Mouse (Mus musculus) left cerebral cortex, adult 2 months (tissue): ENCODE measurements at regions not wholly inside any gene's neighbourhood (a gene's known extent, or its start where the extent isn't known, plus 50 kb on each side); places are given as distances from the start of the nearest gene placed in this dataset.
A peak's percentile ranks its signal among the peaks of the same experiment; 100 is the strongest.
"Not testable (repeated sequence)": the region's sequence is repeated elsewhere in the genome, so short reads cannot be mapped to it uniquely, and the experiment has no call there.

Experiments used
- DNase-seq, 2 experiments: peaks; one replicate each; pipeline ENCODE4 v3.0.0; 2021 to 2022; ENCODE audit warnings: low spot score in 2 of 2, mixed read lengths in 1 of 2; ENCODE audit errors: extremely low spot score in 1 of 2
- H3K27ac ChIP-seq: fragments of 200-600 bp; 2 replicates; pipeline ENCODE4 v1.8.1; 2022
- H3K4me3 ChIP-seq: fragments of 200-600 bp; 2 replicates; pipeline ENCODE4 v1.8.1; 2022
- CTCF ChIP-seq: fragments of 200-600 bp; IDR thresholded peaks from 2 replicates; pipeline ENCODE4 v1.8.1; 2022; ENCODE audit warnings: antibody characterized with exemption, mild to moderate bottlenecking, moderate library complexity
- intact Hi-C: fragments of 180-260 bp; cut with DNase I; formaldehyde crosslinking; loops from one replicate; pipeline ENCODE4 v1.15.1; 2025

GRCm38 (mm10) chr7:116619636-116620035, 115.5 kb downstream of the Nucb2 start:
- no peak for DNase-seq
- intact Hi-C loops, result no loop called here
- no peak for TF ChIP-seq CTCF
- Histone ChIP-seq H3K27ac (no peak overlapping the region), H3K4me3 (no peak overlapping the region)

- Histone ChIP-seq H3K27ac (no peak overlapping the region), H3K4me3 (no peak overlapping the region)
- TF ChIP-seq CTCF, result no peak
- no peak for DNase-seq
- intact Hi-C loops, result no loop called here
Measured at GRCm38 (mm10) chr7:116620381-116620780, 116.2 kb downstream of the Nucb2 start.

- no peak for TF ChIP-seq CTCF
Measured at GRCm38 (mm10) chr7:116633210-116633609, 129.0 kb downstream of the Nucb2 start.

DNA sequence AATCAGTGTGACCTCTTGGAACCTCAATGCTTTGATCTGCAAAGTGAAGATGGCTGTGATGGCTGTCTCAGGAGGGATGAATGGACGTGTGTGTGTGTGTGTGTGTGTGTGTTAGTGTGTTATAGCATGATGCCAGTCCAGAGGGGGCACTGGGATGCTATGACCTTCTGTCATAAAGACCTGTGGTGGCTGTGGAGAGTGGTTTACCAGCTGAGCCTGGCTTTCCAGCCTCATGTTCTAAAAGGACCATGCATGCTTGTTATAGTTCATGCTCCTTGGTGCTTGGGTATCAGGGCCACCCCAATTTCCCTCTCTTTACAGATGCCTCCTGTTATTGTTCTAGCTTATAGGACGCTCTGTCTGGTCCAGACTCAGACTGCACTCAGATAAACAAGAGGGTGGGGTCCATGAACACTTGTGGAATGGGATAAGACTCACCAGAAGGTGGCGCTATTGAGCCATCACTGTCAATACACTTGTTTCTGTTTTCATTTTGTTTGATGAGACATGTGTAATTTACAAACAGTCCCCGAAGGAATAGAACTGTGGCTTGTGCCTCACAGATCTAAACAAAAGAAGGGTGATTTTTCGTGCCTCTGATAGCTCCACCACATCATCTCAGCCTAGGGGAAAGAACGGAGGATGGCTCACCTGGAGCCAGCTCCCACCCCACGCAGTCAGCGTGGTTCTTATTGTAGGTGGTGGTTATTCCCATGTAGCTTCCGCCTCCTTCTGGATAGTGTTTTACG, 140.9 kb downstream of the Nucb2 start:
- TF ChIP-seq CTCF, result peak; percentile 88
- Histone ChIP-seq H3K4me3 (peak overlapping the region; percentile 43), H3K27ac (no peak overlapping the region)
- intact Hi-C loops, result loop anchor here (1.0 to 10.0 kb wide), 4 partner anchors 735 to 1457 kb away; partner anchors contain the start of gene Xylt1
- peak; percentile 60 to 61 for DNase-seq

More at GRCm38 (mm10) chr7:116633210-116633609, 129.0 kb downstream of the Nucb2 start:
- DNase-seq, result no peak
- intact Hi-C loops, result no loop called here
- Histone ChIP-seq H3K27ac (no peak overlapping the region), H3K4me3 (no peak overlapping the region)

DNA sequence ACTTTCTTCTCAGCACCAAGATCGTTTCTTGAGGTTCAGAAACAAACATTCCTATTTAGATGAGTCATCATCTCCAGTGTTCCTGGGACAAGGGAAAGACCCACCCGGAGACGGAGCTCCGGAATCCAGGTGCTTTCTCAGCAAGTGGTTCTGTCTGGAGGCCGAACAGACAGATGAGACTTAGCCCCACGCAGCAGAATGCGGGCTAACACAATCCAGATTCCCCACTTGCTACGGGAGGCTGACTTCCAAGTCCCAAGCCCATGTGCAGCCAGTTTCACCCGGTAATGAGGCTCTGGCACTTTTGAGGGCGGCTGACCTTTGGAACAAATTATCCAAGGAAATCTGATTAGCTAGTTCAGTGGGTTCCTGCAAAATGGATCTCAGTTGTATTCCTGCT, 150.3 kb downstream of the Nucb2 start:
- intact Hi-C loops, result no loop called here
- no peak overlapping the region for H3K4me3 ChIP-seq
- no peak overlapping the region for H3K27ac ChIP-seq
- no peak for TF ChIP-seq CTCF
- no peak for DNase-seq

- H3K4me3 ChIP-seq, result not testable (repeated sequence)
Measured at GRCm38 (mm10) chr7:116657040-116657439, 152.9 kb downstream of the Nucb2 start.

GRCm38 (mm10) chr7:116665581-116665980, 161.4 kb downstream of the Nucb2 start:
- no peak for DNase-seq
- no peak overlapping the region for H3K4me3 ChIP-seq
- H3K27ac ChIP-seq, result no peak overlapping the region
- TF ChIP-seq CTCF, result no peak
- intact Hi-C loops, result no loop called here

More at GRCm38 (mm10) chr7:116657040-116657439, 152.9 kb downstream of the Nucb2 start:
- intact Hi-C loops, DNase-seq, H3K27ac ChIP-seq: not testable (repeated sequence)
- TF ChIP-seq CTCF, result peak; percentile 12

GRCm38 (mm10) chr7:116674199-116675019, 170.2 kb downstream of the Nucb2 start:
- intact Hi-C loops, result no loop called here
- Histone ChIP-seq H3K4me3 (no peak overlapping the region), H3K27ac (no peak overlapping the region)
- TF ChIP-seq CTCF, result no peak
- DNase-seq, result no peak

GRCm38 (mm10) chr7:116676696-116677095, 172.5 kb downstream of the Nucb2 start:
- no peak overlapping the region for H3K4me3 ChIP-seq
- no peak overlapping the region for H3K27ac ChIP-seq
- peak; percentile 13 for TF ChIP-seq CTCF
- intact Hi-C loops, result no loop called here
- DNase-seq, result no peak

GRCm38 (mm10) chr7:116679195-116679594, 175.0 kb downstream of the Nucb2 start:
- no peak for DNase-seq
- no peak overlapping the region for H3K27ac ChIP-seq
- H3K4me3 ChIP-seq, result no peak overlapping the region
- TF ChIP-seq CTCF, result no peak
- intact Hi-C loops, result no loop called here

DNA sequence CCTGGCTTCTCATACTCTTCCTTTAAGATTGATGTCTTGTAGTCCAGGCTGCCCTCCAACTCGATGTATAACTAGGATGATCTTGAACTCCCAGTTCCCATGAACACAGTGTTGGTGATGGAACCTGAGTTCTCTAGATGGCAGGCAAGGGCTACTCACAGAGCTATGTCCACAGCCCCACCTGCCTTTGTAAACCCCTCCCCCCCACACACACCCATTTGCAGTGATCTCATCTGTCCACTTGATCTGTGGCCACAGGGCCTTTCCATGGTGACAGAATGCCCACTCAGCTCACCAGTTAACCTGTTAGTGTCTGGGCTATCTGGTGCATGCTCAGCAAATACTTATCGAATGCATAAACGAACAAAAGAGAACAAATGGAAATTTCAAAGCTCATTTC, 176.4 kb downstream of the Nucb2 start:
- no peak for TF ChIP-seq CTCF
- Histone ChIP-seq H3K27ac (no peak overlapping the region), H3K4me3 (no peak overlapping the region)
- intact Hi-C loops, result no loop called here
- no peak for DNase-seq

DNA sequence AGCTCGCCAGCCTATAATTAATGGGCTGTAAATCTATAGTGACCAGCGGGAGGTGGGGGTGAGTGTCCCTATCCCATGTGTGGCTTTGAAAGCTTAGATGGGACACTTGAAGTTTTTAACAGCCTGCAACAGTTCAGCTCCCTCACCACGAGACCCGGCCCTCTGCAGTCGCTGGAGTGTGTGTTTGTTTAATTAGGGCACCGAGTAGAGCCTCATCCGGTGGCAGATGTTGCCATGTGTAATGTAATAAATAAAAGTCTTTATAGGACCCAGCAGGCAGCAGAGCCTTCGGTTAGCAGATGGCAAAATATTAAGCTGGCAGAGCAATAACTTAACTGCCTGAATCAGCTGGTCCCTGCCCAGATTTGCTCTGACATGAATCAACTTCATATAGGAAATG, 177.1 kb downstream of the Nucb2 start:
- intact Hi-C loops, result no loop called here
- no peak overlapping the region for H3K27ac ChIP-seq
- no peak overlapping the region for H3K4me3 ChIP-seq
- TF ChIP-seq CTCF, result no peak
- no peak for DNase-seq
